Mouse (Mus musculus) neural tube, embryonic 10.5 days (tissue): ENCODE measurements around the gene Gm8257.
"Not testable (repeated sequence)": the region's sequence is repeated elsewhere in the genome, so short reads cannot be mapped to it uniquely, and the experiment has no call there.

Experiments
- DNase-seq: peaks from one replicate; pipeline ENCODE4 v3.0.0-alpha.2; 2017; ENCODE audit warnings: low spot score; ENCODE audit errors: extremely low spot score

Gm8257 gene

GRCm38 (mm10) chr14:44706356-44706755 lies at the start of gene Gm8257:
Gene Gm8257, minus strand, starts transcription at chr14:44706456.
- DNase-seq: not testable (repeated sequence)

DNA sequence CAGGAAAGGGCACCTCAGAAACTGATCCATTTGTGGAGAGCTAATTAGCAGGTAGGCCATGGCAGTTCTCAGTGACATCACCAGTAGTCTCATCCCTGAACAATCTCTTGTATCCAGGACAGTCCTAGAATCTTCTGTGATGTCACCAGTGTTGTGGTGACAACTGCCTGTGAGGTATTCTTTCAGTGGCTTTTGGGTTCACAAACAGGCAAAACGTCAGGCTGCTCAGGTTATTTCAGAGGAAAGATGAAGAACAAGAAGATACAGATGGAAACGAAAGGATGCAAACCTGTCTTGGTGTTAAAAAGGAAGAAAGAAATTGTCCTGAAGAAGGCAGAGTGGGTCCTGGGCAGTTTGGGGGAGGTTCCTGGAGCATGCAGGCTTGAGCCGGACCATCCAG lies 44.0 kb upstream of the Gm8257 start, which contains the start of gene Gm8267:
Gm8267 (minus strand) TSS at position 101 of the 400 bp plus-strand sequence.
- no peak for DNase-seq

GRCm38 (mm10) chr14:44742789-44743188 lies 36.5 kb upstream of the Gm8257 start:
- not testable (repeated sequence) for DNase-seq

GRCm38 (mm10) chr14:44730711-44731110 lies 24.5 kb upstream of the Gm8257 start:
- DNase-seq: not testable (repeated sequence)

- not testable (repeated sequence) for DNase-seq
Observed at GRCm38 (mm10) chr14:44627737-44628136, 78.5 kb downstream of the Gm8257 start, which contains the start of gene Gm5624. Gene Gm5624, minus strand, starts transcription at chr14:44627938.
